Mouse (Mus musculus): ENCODE measurements at regions not wholly inside any gene's neighbourhood (a gene's known extent, or its start where the extent isn't known, plus 50 kb on each side); places are given as distances from the start of the nearest gene placed in this dataset.
"Not testable (repeated sequence)": the region's sequence is repeated elsewhere in the genome, so short reads cannot be mapped to it uniquely, and the experiment has no call there.

DNA sequence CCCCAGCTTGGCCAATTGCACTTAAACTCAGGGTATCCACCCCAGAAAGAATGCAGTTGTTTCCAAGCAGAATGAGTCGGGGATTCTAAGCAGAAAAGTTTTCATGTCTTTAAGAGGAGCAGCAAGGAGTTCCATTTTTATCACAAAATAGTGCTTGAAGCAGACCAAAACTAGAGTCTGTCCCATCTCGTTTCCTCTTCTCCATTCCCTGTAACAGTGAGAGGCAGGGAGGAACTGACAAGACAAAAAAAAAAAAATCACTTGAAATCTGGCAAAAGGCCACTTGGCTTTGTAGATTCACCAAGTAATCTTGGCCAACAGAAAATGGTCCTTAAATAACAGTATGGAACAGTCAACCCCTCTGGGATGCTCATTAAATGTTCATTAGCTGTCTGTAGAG, 186.8 kb downstream of the Kctd12 start:
- no peak for DNase-seq (ENCODE audit: extremely low spot score, low spot score)

DNA sequence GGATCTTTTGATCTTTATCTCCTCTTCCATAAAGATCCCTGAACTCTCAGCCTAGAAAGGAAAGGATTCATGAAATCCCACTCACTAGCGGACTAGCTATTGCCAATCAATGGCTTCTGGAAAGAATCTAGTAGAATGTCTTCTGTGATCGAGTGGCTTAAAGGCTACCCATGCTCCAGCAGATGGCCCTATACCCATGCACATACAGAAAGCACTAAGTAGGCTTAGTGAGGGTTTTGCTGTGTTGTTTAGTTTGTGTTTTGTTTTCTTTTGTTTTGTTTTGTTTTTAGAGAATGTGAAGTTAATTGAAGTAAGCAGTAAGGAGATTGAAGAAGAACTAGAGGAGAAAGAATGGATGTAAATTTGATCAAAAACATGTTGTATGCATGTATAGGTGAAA, 187.5 kb downstream of the Kctd12 start:
- no peak for DNase-seq (ENCODE audit: extremely low spot score, low spot score)

- DNase-seq (ENCODE audit: extremely low spot score, low spot score): no peak
Measured at GRCm38 (mm10) chr14:102793753-102794152, 188.7 kb downstream of the Kctd12 start.

GRCm38 (mm10) chr14:102790916-102791315, 191.5 kb downstream of the Kctd12 start:
- no peak for DNase-seq (ENCODE audit: extremely low spot score, low spot score)

- DNase-seq (ENCODE audit: extremely low spot score, low spot score): no peak
Measured at GRCm38 (mm10) chr14:102782227-102782626, 200.2 kb downstream of the Kctd12 start.

DNA sequence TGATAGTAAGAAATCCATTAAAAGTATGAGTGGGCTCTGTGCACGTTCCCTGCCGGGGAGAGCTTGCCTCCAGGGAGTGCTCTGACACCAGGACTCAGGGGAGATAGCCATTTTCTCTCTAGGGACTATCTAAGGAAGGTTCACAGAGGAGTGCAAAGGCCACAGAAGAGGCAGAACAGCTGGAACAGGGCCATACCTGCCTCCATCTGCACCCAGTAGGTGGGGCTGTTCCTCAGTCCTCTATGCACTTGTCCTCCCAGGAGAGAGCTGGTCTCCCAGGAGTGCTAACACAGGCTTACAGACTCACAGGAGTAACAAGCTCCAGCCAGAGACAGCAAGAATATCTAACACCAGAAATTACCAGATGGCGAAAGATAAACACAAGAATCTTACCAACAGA, 212.7 kb downstream of the Kctd12 start:
- no peak for DNase-seq (ENCODE audit: extremely low spot score, low spot score)

GRCm38 (mm10) chr14:102748687-102749086, 233.8 kb downstream of the Kctd12 start:
- no peak for DNase-seq (ENCODE audit: extremely low spot score, low spot score)

GRCm38 (mm10) chr14:102742331-102742730, 240.1 kb downstream of the Kctd12 start:
- no peak for DNase-seq (ENCODE audit: extremely low spot score, low spot score)

DNA sequence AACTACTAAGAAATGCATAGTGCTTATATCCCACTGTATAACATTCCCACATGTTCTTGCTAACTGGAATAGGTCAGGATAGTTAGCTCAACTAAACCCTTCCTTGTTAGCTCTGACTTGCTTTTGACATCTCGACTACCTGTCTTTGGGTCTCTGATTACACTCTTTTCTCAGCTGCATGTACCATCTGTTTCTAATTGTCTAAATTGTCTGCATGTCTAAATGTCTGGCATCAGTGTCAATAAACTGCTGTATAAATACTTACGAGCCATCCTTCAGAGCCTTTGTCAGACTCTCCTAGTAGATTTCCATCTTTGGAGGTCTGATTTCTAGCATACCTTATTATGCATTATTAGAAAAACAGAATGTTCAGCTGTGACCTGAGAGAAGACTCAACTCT, 245.8 kb downstream of the Kctd12 start:
- DNase-seq (ENCODE audit: extremely low spot score, low spot score): no peak

DNA sequence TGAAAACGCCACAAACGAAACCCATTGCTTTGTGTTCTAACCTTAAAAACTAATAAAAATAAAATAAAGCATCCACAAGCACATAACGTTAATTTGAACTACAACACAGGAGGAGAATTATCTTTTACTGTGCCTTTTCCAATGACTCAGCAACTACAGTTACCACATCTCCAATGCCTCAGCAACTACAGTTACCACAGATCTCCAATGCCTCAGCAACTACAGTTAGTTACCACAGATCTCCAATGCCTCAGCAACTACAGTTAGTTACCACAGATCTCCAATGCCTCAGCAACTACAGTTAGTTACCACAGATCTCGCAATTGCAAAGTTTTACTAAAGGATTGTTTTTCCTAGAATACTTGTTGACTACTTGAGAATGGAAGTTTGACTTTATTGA, 248.7 kb downstream of the Kctd12 start:
- DNase-seq (ENCODE audit: extremely low spot score, low spot score): not testable (repeated sequence)

GRCm38 (mm10) chr14:102731746-102732145, 250.7 kb downstream of the Kctd12 start:
- no peak for DNase-seq (ENCODE audit: extremely low spot score, low spot score)

GRCm38 (mm10) chr14:102722633-102723032, 259.8 kb downstream of the Kctd12 start:
- DNase-seq (ENCODE audit: extremely low spot score, low spot score): no peak

GRCm38 (mm10) chr14:102718558-102718957, 263.9 kb downstream of the Kctd12 start:
- DNase-seq (ENCODE audit: extremely low spot score, low spot score): no peak

GRCm38 (mm10) chr14:102712600-102712999, 269.8 kb downstream of the Kctd12 start:
- no peak for DNase-seq (ENCODE audit: extremely low spot score, low spot score)

- DNase-seq (ENCODE audit: extremely low spot score, low spot score): no peak
Measured at GRCm38 (mm10) chr14:102706704-102707336, 275.6 kb downstream of the Kctd12 start.

DNA sequence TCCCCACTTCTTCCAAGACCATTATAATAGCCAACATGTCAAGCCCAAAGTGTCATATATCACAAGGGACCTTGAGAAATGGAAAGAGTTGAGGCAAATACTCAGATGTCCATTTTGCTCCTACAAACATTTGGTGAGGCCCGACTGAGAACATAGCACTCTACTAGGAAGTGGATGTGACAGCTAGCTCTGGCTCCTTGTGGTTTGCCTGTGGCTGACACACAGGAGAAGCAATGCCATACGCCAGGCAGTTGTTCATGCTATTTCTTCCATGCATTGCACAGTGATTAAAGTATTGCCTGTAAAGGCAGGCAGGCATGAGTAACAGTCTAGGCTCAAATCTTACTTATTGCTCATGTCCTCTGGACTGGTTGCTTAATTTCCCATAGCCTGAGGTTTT, 281.3 kb downstream of the Kctd12 start:
- no peak for DNase-seq (ENCODE audit: extremely low spot score, low spot score)

DNA sequence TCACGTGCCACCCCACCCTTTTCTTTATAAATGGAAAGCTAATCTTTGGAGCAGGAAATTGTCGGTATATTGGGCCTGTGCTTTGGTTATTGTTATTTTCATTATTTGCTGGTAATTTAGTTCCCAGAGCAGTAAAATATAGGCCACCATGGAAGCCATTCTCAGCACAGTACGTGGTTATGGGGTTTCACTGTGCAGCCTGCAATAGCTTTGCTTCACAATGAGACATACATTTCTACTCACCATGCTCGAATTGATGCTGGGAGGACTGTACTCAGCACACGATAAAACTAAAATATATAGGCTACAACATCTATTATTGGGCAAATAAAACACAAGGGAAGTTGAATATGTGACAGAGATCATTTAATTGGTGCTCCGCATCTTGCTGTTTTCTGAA, 282.0 kb downstream of the Kctd12 start:
- no peak for DNase-seq (ENCODE audit: extremely low spot score, low spot score)

DNA sequence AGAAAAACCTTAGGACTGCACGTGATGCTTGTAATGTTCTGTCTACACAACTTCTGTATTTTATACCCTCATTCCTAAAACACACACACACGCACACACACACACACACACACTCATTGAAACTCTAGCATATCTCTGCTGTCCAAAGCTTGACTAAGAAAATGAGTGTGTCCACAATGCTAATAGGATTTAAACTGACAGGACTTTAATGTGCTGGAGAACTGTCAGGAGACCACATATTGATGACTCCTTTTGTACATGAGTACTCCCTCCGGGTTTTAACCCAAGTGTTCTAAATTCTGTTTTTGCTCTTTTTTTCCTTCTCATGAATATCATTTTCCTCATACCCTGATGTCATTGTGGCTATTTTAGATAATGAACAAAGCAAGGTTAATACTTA, 283.4 kb downstream of the Kctd12 start:
- DNase-seq (ENCODE audit: extremely low spot score, low spot score): no peak

DNA sequence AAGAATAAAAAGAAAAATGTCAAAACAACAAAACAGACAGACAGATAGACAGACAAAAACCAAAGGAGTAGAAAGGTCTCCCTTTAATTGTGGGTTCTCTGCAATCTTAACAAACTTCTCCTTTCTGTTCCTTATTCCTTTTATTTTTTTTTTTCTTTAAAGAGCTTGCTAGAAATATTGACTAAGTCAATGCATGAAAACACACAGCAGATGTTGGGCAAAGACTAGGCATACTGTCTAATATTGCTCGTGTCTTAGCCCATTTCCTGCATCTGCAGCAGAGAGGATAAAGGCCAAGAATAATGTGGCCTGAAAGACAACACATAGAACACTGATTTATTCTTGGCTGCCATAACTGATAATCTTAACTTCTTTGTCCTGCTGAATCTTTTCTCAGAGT, 295.6 kb downstream of the Kctd12 start:
- no peak for DNase-seq (ENCODE audit: extremely low spot score, low spot score)

- DNase-seq (ENCODE audit: extremely low spot score, low spot score): no peak
Measured at GRCm38 (mm10) chr14:102676582-102676981, 305.9 kb downstream of the Kctd12 start.

DNA sequence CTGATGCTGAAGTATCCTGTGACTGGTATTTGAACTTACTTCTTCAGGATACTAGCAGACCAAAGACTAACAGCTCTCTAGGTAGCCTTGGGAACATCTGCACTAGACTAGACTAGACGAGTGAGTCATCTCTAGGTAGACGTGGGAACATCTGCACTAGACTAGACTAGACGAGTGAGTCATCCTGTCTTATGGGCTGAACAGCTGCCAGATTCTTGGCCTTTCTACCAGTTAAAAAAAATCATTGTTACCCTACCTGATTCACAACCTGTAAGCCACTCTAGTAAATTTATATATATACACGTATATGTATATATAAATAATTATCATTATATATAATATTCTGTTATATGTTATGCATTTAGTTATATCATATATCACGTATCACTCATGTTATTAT, 307.8 kb downstream of the Kctd12 start:
- no peak for DNase-seq (ENCODE audit: extremely low spot score, low spot score)

DNA sequence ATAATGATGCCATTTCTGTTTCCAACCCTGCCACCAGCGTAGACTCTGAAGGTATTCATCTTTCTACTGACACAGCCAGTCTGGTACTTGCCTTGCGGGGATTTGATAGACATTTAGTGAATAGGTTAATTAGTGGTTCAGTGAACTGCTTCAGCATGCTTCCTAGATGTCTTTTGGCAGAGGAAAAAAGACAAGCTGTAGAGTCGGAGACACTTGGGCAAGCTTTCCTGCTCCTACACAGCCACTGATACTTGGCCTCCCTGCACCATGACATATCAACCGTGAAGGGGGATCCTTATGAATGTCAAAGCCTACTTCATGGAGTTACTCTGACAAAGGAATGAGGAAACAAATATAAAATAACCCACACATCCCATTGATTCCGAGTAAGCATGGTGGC, 308.7 kb downstream of the Kctd12 start:
- no peak for DNase-seq (ENCODE audit: extremely low spot score, low spot score)

GRCm38 (mm10) chr14:102663240-102663639, 319.2 kb downstream of the Kctd12 start:
- DNase-seq (ENCODE audit: extremely low spot score, low spot score): no peak

GRCm38 (mm10) chr14:102660351-102660750, 322.1 kb downstream of the Kctd12 start:
- no peak for DNase-seq (ENCODE audit: extremely low spot score, low spot score)

Measured in neural tube, embryonic 10.5 days (tissue).